Mouse (Mus musculus) Patski (cell line): ENCODE measurements around the gene Bmpr2. TPM values are rescaled to one million over a fixed set of nuclear protein-coding genes. Genes with fewer than 3 reads are reported as not detected.

Experiments used
- ATAC-seq: fragments of 100-300 bp; one replicate; pipeline ENCODE4 v1.8.0; 2021
- CTCF ChIA-PET: fragments of 350-600 bp; sonication (Branson Sonifier 250); formaldehyde crosslinking; loops from one replicate; lab custom pipeline; 2022; ENCODE audit warnings: inconsistent platforms; lab: Charles Lee
- POLR2A ChIA-PET: fragments of 350-600 bp; sonication (Branson Sonifier 250); formaldehyde crosslinking; loops from one replicate; lab custom pipeline; 2022; ENCODE audit warnings: antibody characterized with exemption, inconsistent platforms; lab: Charles Lee
- DNase-seq: peaks from one replicate; pipeline ENCODE4 v3.0.0-alpha.2; 2011; ENCODE audit warnings: low read depth, low spot score
- H3K27me3 ChIP-seq: fragments of 371-371 bp; one replicate; pipeline ENCODE4 v1.5.1; 2021
- CTCF ChIP-seq: fragments of 100-300 bp; IDR thresholded peaks from one replicate; pipeline ENCODE4 v1.5.1; 2021
- in situ Hi-C: fragments of 300-500 bp; cut with MboI; formaldehyde crosslinking; loops from 3 replicates; pipeline ENCODE4 v1.11.1; 2018; ENCODE audit warnings: low pct_unique_long_range_greater_than_20kb, mixed read lengths
- polyA plus RNA-seq: library from polyadenylated mRNA; unstranded; gene quantifications from one replicate; pipeline ENCODE4 v1.2.3, GENCODE M21; 2021

The Bmpr2 gene
- polyA plus RNA-seq, 1 experiment from 2014 or later: 22.1 TPM

DNA sequence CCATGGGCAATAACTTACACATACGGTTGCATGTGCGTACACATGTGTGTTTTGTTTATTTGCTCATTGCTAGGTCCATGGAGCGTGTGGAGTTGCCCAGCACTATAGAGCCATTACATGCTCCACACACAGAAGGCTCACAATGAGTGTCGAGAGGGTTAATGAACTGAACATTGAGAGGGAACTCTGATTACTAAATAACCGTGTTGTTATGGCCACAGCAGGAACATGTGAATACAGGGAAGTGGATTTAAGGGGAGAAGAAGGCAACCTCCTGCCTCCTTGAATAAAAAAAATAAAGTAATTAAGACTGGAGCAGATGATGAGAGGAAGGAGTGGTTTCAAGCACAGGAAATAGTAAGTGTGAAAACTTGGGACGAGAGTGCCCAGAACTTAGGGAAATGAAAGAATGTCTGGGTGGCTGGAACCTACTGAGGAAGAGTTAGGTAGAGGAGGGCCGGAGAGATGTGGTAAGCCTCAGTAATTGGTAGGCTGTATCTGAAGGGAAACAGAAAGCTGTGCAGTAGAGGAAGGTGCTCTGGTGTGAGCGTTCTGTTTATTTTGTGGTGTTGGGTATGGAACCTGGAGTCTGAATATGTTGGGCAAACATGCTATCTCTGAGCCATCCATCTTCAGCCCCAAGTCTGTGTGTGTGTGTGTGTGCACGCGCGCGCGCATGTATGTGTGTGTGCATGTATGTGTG lies 143.8 kb downstream of the Bmpr2 start:
- CTCF ChIA-PET: interaction anchor here (0.8 to 1.4 kb wide), 4 partner anchors 10 to 76 kb away, joined by 3 read pairs; no protein-coding TSS in a partner anchor
- ATAC-seq (no peak), DNase-seq (no peak)
- no peaks in the 10 kb centered on the region for H3K27me3 ChIP-seq
- in situ Hi-C loops: no loop called here
- POLR2A ChIA-PET: no interaction called here
- TF ChIP-seq CTCF: no peak

DNA sequence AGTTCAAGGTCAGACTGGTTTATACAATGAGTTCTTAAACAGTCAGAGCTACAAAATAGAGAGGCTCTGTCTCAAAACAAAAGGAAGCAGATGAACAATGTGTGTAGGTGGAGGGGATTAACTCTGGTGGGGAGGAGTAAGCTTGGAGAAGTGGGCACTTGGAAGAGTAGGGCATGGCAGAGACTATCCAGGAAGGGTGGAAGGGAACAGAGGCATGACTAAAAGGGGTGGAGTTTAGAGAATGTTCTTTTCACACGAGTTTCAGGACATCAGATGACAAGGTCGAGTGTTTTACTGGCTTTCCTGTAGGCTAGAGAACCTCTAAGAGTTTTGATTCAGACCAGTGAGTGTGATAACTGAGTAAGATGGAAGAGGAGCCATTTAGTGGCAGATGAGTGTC lies 144.5 kb downstream of the Bmpr2 start:
- ATAC-seq (no peak), DNase-seq (no peak)
- CTCF ChIA-PET: interaction anchor here (0.9 to 1.4 kb wide), 2 partner anchors 11 to 75 kb away, joined by 3 read pairs; no protein-coding TSS in a partner anchor
- H3K27me3 ChIP-seq: no peaks in the 10 kb centered on the region
- in situ Hi-C loops: no loop called here
- POLR2A ChIA-PET: interaction anchor here (0.5 kb wide), 1 partner anchor 165 kb away, joined by 7 read pairs; no protein-coding TSS in a partner anchor
- no peak for TF ChIP-seq CTCF

DNA sequence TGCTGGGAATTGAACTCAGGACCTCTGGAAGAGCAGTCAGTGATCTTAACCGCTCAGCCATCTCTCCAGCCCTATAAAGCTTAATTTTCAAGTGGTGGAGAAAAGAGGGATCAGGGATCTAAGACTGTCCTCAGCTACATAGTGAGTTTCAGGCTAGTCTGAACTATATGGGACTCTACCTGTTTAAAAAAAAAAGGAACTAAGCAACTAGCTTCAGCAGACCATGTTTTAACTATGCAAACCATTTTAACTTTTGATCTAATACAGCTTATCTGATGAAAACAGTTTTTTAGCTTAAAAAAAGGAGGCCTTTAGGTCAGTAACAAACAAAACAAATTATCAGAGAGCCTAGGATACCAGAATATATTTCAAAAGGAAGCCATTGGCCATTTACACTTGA lies 147.7 kb downstream of the Bmpr2 start:
- H3K27me3 ChIP-seq: no peaks in the 10 kb centered on the region

DNA sequence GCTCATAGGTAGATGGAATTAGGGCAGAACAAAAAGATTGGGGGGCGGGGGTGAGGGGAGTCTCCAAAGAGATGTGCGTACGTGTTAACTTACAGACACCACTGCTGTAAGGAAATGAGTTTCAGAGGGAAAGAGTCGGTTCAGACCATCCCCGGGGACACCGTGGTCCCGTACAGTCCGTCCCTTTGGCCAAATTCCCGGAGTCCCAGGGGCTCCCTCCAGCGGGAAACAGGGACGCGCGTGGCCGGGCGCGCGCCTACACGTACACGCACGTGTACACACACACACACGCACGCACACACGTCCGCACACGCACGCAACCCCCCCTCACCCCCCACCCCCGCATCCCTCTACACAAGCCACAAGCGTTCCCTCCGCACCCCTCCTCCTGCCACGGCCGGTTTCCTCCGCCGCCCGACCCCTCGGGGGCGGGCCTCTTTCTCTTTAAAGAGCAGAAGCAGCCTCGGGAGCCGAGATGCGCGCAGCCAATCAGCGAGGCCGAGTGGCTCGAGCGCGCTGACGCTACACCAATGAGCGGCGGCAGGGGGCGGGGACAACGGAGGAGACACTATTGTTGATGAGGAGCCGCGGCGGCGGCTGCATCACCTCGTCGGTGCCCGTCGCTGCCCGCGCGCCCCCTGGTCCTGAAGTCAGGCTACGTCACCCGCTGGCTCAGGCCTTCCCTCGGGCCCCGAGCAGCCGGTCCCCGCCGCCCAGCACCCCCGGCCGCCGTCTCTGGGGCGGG lies 149.4 kb downstream of the Bmpr2 start, which contains the start of gene Fam117b:
Fam117b (plus strand) TSS at position 594 of the 745 bp plus-strand sequence.
- ChIA-PET POLR2A (no interaction called here), CTCF (no interaction called here)
- peak; percentile 68 for DNase-seq
- H3K27me3 ChIP-seq: no peaks in the 10 kb centered on the region
- peak; percentile 6 for TF ChIP-seq CTCF
- in situ Hi-C loops: no loop called here
- ATAC-seq: peak; percentile 96

More for the DNA sequence above, 147.7 kb downstream of the Bmpr2 start:
- TF ChIP-seq CTCF: no peak
- no peak for ATAC-seq
- POLR2A ChIA-PET: no interaction called here
- in situ Hi-C loops: no loop called here
- CTCF ChIA-PET: interaction anchor here (1.1 to 1.6 kb wide), 3 partner anchors 8 to 52 kb away, joined by 3 to 4 read pairs (median 3); no protein-coding TSS in a partner anchor
- DNase-seq: no peak

DNA sequence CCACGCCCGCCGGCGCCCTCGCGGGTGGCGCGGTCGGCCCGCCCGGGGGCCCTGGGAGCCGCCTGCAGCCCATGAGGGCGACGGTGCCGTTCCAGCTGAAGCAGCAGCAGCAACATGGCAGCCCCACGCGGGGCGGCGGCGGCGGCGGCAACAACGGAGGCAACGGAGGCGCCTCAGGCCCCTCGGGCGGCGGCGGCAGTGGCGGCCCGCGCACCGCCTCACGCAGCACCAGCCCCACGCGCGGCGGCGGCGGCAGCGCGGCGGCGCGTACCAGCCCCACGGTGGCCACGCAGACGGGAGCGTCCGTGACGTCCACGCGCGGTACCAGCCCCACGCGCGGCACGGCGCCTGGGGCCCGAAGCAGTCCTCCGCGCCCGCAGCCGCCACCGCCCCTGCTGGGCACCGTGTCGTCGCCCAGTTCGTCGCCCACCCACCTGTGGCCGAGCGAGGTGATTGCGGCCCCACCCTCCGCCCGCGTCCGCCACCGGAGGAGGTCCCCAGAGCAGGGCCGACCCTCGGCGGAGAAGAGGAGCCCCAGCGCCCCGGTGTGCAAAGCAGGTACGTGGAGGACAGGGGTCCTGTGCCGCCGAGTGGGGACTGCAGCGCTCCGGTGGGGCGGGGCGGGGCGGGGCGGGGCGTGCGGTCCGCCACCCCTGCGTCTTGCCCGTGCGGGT lies 150.1 kb downstream of the Bmpr2 start:
- H3K27me3 ChIP-seq: no peaks in the 10 kb centered on the region
- no peak for DNase-seq
- POLR2A ChIA-PET: no interaction called here
- TF ChIP-seq CTCF: peak; percentile 7
- in situ Hi-C loops: no loop called here
- CTCF ChIA-PET: no interaction called here
- peak; percentile 52 for ATAC-seq

DNA sequence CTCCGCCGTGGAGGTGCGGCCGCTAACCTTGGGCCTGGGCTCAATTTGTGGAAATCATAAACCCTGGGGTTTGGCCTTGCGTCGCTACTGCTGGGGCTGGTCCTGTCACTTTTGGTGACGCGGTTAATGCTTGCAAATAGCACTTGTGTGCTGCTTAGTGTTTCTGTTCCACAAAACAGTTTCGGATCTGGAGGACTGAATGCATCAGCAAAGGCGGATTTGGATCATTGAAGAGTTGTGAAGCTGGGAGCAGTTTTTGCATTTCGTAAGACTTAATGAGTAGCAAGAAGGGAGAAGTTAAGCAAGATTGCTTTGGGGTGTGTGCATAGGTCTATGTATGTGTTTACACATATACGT lies 150.6 kb downstream of the Bmpr2 start:
- no peaks in the 10 kb centered on the region for H3K27me3 ChIP-seq
- in situ Hi-C loops: no loop called here
- ChIA-PET POLR2A (no interaction called here), CTCF (no interaction called here)
- ATAC-seq: no peak
- DNase-seq: no peak
- no peak for TF ChIP-seq CTCF

DNA sequence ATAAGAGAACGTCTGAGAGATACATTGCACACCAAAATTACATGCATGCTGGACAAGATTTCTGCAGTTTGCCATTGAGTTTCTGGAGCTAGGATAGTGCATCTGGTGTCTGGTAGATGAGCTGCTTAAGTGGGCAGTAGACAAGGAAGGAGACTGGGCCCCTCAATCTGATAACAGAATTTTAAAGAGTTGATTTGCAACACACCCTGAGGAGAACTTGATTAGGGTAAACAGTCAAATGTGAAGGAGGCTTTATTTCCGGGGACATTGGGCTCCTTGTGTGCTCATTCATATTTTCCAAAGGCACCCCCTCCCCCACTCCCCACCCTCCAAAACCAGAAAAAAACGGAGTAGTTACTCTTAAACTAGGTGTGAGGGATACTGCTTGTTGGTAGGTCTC lies 151.6 kb downstream of the Bmpr2 start:
- no peak for TF ChIP-seq CTCF
- H3K27me3 ChIP-seq: no peaks in the 10 kb centered on the region
- POLR2A ChIA-PET: no interaction called here
- ATAC-seq: no peak
- in situ Hi-C loops: no loop called here
- CTCF ChIA-PET: no interaction called here
- no peak for DNase-seq

DNA sequence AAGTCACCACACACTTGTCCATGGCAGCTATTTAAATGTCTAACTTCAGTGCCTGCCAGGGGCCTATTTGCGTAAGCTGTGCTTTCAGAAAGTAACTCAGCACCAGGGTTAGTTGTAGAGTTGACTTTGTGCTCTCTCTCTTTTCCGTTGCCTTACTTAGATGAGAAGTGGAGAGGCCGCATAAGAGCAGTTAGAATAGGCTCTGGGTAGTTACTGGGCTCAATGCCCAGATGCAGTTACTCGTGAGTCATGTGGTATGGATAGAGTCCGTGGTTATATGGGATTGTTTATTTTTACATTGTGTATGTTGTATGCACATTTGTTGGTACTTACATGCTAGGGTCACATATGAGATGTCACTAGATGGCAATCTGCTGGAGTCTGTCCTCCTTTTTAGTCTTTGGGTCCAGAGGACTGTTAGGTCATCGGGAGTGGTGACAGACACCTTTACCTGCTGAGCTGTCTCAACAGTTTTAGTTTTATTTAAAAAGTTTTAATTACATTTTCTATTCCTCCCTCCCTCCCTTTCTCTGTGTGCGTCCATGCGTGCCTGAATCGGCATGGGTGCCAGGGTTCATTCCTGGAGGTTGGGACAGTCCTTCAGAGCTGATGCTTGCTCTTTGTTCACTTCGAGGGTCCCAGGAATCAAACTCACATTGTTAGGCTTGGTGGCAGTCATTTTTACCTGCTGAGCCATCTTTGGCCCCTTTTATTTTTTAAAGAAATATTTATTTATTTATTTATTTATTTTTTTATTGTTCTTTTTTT lies 152.8 kb downstream of the Bmpr2 start:
- CTCF ChIA-PET: no interaction called here
- no peaks in the 10 kb centered on the region for H3K27me3 ChIP-seq
- no peak for DNase-seq
- POLR2A ChIA-PET: no interaction called here
- in situ Hi-C loops: no loop called here
- ATAC-seq: no peak
- TF ChIP-seq CTCF: no peak

DNA sequence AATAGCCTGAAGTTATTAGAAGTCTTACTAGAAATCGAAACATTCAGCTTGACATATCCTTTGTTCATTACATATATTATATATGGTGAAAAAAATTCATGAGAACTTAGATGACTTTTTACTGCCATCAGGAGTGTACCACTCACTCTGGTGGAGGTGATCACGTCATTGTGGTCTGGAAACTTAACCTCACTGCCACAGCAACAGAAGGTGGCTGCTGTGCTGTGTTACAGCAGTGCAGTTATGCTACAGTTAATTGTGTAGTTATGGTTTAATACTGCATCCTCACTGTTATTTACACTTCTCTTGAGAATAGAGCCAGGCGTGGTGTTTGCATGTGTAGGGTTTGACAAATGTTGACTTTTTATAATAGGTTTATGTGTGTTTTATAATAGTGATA lies 154.2 kb downstream of the Bmpr2 start:
- in situ Hi-C loops: no loop called here
- no peak for TF ChIP-seq CTCF
- ChIA-PET CTCF (interaction anchor here (1.1 kb wide), 1 partner anchor 9 kb away, joined by 3 read pairs; no protein-coding TSS in a partner anchor), POLR2A (no interaction called here)
- ATAC-seq: no peak
- DNase-seq: no peak
- H3K27me3 ChIP-seq: no peaks in the 10 kb centered on the region

DNA sequence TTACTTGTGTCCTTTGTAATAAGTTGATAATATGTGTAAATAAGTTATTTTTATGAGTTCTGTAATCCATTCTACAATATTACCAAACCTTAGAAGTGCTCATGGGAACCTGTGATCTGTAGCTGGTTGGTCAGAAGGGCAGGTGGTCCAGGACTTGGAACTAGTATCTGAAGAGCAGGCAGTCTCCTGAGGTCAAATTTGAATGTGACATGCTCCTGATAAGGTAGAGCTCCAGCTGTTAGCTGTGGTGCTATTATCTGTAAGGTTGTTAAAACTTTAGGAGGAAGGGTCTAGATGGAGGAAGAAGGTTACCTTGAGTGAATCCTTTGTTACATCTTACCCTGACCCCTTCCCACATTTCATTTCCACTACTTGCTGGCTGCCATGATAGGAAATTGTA lies 154.9 kb downstream of the Bmpr2 start:
- H3K27me3 ChIP-seq: no peaks in the 10 kb centered on the region
- TF ChIP-seq CTCF: no peak
- ATAC-seq: no peak
- CTCF ChIA-PET: interaction anchor here (1.1 kb wide), 1 partner anchor 8 kb away, joined by 3 read pairs; no protein-coding TSS in a partner anchor
- in situ Hi-C loops: no loop called here
- POLR2A ChIA-PET: no interaction called here
- no peak for DNase-seq
